Mouse (Mus musculus) right cerebral cortex, postnatal 14 days (tissue): ENCODE measurements around the gene Enthd1.
"Not testable (repeated sequence)": the region's sequence is repeated elsewhere in the genome, so short reads cannot be mapped to it uniquely, and the experiment has no call there.

Experiments
- DNase-seq: peaks from one replicate; pipeline ENCODE4 v3.0.0; 2022

Enthd1 gene

DNA sequence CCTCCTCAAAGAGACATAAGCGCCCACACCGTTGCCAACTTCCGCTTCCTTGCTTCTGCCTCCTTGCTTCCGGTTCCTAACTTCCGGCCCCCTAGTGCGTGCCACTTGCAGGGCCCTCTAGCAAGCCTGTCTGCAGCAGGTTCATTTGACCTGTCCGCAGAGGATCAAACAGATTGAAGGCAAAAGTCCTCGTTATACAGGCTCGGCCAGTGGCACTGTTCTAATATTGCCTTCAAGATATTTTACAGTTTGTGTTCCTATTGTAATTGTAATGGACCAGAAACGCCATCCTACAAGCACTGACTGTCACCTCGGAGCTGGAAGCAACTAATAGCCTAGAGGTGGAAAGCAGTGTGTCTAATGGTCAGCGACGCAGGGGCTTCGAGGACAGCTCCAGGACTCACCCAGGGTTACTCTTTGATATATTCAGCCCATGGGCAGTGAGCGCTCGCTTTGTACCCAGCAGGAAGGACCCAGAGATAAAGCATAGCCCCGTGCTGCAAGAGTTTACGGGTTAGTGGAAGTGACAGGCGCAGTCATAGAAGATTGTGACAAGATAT is at the start of gene Enthd1:
TSS of gene Enthd1 (minus strand) at position 51 of the 560 bp plus-strand sequence.
- no peak for DNase-seq

DNA sequence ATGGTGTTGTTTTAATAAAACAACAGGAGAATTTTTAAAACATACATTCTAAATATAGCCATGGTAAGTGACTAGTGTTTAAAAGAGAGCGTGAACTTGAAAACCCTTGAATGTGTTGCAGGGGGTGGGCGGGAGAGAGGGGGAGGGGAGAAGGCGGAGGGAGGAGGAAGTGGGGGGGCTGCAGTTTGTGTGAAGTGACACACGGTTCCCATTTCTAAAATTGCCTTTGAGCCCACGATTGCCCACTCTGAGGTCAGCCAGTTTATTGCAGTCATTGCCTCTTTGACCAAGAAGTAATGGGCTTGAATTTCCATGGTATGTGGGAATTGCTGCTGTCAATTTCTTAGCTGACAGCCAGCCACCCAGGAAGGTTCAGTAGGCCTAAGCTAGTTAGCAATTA is 48.9 kb upstream of the Enthd1 start:
- no peak for DNase-seq

DNA sequence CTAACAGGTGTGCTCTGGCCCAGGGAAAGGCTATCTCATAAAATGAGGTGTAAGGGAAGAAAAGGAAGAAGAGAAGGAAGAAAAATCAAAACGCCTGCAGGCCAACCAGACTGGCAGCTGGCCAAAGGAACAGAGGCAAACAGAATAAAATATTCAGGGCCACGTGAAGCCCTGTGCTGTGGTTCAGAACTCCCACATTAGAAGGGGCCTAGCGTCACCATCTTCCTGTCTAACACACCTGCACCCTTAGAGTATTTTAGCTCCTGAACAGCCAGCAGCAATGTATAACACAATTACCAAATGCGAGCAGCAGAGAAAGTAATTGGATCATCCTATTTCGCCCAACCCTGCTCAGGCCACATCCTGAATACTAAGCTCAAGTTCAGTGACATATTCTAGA is 46.5 kb upstream of the Enthd1 start:
- DNase-seq: no peak

DNA sequence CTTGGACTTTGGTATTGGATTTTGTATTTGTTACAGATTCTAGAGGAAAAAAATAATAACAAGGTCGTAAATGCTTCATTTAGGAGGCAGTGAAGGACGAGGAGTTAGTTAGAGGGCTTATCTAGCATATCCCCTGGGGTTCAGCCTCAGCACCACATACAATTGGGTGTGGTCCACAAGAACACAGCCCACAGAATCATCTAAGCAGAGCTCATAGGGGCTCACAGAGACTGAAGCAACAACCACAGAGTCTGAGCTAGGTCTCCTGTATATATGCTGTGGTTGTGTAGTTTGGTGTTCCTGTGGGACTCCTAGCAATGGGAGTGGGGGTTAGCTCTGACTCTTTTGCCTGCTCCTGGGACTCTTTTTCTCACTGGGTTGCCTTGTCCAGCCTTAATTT is 45.4 kb upstream of the Enthd1 start:
- no peak for DNase-seq

DNA sequence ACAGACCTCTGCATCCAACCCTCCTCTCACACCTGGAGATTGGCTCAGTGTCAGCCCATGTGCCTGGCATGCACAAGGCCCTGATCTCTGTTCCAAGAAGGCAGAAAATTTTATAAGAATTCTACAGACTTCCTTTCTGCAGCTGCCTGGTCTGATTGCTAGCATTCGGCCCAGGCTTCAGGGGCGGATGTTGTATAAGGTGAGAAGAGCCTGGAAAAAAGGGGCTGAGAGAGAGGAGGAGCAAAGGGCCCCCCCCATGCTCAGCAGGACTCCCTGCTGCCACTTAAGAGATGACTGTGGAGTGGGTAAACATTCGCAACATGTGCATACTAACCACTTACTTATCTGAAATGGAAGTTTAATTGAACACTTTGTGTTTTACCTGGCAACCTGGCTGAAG is 43.0 kb upstream of the Enthd1 start:
- DNase-seq: no peak

DNA sequence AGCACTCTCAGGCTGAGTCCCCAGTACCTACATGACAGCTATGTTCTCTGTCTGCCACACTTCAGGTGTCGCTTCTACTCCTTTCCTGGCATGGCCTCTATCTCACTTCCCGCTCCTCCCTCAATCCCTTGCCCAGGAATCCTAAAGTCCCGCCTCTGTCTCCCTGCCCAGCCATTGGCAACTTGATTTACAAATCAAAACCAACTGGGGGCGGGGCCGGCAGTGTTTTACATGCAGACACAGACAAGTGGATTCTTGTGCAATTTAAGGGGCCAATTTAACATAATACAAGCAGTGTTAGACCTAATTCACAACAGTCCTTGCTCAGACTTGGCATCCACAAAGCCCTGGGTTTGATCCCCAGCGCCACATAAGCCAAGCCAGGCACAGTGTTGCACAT is 39.1 kb upstream of the Enthd1 start:
- DNase-seq: no peak

DNA sequence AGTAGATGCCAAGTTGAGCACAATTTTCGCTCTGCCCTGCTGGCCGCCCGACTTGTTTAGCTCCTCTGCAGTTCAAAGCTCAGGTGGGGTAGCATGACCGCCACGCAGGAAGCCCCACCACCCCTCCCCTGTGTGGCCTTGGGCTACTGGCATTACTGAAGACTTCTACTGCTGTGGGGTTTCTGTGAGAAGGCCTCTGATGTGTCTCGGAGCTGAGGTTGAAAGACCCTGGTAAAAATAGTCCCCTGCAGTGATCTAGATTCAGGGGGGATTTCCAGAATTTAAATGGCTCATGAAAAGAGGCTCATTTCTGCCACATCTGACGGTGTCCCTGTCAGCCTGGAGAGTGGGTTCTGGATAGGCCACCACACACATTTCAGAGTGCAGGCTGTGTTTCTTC is 37.5 kb upstream of the Enthd1 start:
- DNase-seq: no peak

DNA sequence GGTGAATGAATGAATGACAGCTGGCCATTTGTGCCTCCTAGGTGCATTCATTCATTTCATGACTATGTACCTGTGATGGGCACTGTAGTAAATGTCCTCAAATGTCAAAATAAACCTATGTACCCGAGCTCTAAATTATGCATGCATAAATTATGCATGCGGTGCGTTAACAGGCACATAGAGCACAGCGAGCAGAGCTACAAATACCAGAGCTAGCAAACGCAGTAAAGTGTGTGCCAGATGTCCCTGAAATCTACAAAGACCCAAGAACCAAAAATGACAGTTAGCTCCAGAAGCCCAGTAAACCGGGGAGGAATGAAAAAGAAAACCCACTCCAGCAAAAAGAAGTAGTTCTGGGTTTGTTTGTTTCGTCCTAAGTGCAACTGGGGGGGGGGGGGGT is 36.5 kb upstream of the Enthd1 start:
- DNase-seq: no peak

DNA sequence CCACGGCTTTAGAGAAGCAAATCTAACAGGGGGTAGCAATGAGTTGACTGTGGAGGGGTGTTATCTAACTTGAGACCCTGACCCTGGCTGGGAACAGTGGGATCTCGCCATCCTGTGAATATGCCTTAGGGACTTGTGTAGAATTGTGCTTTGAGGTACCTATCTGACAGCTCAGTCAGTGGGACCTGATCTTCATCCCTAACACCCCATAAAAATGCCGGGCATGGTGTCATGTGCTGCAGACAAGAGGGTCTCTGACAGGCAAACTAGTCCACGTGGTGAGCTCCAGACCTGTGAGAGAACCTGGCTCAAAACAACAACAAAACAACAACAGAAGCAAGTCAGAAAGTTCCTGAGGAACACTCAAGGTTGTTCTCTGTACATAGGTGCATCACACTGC is 34.9 kb upstream of the Enthd1 start:
- no peak for DNase-seq

DNA sequence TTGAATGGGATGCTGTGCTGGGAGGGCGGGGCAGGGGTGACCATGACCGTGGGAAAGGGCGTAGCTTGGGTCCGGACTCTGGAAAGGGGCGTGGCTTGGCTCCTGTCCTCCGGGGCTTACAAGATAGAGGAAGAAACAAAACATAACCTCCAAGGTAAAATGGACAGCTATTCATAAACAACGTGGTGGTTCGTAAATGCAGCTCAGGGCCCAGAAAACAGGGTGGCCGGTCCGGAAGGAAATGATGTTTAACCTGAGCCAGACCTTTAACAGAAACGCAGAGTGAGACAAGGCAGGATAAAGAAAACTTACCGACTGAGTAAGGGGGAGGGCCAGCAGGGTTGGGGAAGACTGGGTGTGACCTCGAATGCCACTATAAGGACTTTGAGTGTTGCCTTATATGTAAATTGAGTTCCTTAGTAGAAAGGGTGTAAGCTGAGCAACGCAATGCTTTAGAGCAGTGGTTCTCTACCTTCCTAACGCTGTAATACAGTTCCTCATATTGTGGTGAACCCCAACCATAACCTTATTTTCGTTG is 34.3 kb upstream of the Enthd1 start:
- no peak for DNase-seq

DNA sequence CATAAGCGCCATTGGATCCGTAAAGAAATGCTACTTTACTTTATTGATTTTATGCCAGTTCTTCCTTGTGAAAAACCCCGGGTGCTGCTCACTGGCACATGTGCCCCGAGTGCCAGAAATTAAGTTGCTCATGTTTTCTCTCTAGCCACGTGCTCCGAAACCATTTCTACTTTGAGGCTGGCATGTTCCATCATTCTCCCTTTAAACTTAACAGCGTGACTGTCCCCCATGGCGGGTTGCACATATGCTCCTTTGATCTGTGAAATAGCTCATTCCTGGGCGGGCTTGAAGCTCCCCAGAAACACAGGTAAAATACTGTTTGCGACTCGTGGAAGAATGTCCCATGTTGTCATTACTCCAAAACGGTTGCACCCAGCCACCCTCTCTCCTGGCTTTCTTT is 33.8 kb upstream of the Enthd1 start:
- DNase-seq: no peak

DNA sequence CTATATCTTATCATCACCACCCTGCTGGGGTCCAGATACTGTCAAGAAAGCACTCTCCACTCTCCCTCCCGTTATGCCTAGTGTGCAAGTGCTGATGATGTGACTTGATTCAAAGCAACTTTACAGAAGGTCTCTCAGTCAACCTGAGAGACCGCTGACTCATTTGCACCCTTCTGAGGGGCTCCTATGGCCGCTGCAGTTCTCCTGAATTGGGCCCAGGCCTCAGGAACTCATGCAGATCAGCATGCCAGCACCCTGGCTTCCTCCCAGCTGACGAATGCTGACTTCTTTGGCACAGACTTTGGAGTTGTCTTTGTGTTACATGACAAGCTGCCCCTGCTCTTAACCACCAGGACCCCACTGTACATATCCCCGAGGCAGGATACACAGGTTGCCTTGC is 28.9 kb upstream of the Enthd1 start:
- no peak for DNase-seq

DNA sequence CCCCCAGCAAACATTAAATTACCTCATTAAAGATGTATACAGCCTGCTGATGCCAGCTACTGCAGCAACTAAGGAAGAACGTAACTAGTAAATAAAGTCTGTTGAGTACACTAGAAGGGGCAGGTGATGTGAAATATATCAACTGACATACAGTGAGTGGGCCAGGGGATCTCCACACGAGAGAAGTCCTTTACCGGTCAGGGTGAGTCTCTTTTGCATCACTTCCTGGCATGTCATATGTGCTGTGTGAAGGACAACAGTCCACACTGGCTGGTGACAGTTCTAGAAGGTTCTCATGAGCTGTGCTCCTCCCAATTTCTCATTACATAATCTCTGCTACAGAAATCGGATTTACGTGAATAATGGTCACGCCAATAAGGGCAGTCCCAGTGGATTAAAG is 27.8 kb upstream of the Enthd1 start:
- no peak for DNase-seq

DNA sequence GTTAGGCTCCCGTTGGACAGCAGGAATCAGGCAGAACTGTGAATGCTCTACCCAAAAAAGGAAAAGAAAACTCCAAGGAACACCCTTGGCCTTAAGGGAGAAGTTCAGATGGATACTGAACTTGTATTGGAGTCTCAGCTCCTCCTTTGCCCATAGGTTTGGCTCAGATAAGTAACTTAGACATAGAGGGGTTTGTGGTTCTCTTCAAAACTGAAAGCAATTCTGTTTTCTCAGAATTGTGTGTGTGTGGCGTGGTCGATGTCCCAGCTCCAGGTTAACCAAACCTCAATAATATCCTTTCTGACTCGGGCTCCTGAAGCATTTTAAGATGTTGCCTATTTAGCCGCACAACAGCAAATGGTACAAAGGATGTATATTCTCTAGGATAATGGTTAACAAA is 25.7 kb upstream of the Enthd1 start:
- DNase-seq: no peak

DNA sequence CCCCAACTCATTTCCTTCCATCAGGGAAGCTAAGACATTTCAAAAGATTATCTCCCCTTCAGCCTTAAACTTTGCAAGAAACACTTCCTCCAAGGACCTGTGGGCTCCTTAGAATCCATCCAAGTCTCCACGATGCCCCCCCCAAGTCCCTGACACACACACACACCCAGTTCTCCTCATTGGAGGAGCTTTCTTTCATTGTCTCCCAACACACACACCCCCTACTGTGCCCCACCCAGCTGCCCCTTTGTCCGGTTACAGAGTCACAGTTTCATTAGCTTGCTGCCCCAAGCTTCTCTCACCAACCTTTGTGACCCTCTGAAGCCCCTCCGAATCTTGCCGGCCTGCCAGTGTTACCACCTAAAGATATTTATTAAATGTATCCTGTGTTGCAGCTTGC is 21.3 kb upstream of the Enthd1 start:
- DNase-seq: no peak

DNA sequence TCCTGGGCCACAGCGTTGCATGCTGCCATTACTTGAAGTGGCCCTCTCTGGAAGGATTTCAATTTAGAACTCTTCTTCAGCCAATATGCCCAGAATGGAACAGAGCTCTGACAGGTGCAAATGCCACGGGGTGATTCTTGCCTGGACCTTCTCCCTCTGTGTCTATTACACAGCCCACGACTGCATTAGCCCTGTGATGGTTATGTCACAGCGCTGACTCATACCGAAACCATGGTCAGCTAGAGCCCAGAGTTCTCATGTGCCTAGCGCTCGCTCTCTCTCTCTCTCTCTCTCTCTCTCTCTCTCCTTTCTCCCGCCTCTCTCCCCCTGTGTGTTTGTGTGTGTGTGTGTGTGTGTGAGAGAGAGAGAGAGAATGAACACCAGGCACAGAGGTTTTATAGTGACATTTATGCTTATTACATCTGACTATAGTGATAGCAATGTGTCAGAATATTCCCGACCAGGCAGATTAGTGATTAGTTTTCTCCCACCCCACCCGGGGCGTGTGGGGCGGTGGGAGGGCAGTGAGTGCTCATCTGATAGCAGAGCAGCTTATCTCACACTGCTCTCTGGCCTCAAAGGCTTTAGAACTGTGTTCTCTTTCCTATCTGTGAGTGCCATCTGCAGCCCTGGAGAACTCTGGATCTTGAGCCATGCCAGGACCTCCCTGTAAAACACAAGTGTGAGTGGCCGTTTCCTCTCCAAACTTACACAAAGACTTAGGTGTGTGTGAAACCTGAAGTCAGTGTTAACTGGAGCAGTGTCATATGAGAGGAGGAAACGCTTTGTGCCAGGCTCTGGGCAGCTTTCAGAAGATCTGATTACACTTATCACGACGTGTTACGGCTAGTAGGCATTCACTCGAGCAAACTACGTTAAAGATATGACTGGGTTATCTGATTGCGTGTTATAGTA is 17.9 kb upstream of the Enthd1 start:
- no peak for DNase-seq

DNA sequence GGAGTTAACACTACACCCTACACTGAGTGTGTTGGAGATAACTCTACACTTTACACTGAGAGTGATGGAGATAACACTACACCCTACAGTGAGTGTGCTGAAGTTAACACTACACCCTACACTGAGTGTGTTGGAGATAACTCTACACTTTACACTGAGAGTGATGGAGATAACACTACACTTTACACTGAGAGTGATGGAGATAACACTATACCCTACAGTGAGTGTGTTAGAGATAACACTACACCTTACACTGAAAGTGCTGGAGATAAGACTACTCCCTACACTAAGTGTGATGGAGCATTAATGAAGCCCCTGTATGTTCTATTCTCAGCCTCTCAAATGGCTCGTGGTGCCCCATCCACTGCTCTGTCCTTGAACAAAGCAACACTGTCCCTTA is 15.6 kb upstream of the Enthd1 start:
- DNase-seq: not testable (repeated sequence)

DNA sequence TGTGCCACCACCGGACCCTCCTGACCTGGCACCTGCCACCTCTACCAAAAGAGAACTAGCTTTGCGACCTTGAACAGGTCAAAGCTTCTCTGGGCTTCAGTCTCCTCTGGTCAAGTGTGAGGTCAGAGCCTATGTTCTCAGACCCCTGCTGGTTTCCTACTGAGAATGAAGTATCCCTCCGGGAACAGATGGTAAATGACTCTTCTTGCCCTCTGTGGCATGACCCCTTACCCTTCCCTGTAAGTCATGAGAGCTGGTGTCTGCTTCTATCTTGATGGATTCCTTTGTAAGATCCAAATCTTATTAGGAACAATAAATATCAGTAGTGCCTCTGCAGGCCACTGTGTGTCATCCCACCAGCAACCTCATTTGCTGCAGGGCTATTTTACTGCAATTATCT is 14.2 kb upstream of the Enthd1 start:
- no peak for DNase-seq

DNA sequence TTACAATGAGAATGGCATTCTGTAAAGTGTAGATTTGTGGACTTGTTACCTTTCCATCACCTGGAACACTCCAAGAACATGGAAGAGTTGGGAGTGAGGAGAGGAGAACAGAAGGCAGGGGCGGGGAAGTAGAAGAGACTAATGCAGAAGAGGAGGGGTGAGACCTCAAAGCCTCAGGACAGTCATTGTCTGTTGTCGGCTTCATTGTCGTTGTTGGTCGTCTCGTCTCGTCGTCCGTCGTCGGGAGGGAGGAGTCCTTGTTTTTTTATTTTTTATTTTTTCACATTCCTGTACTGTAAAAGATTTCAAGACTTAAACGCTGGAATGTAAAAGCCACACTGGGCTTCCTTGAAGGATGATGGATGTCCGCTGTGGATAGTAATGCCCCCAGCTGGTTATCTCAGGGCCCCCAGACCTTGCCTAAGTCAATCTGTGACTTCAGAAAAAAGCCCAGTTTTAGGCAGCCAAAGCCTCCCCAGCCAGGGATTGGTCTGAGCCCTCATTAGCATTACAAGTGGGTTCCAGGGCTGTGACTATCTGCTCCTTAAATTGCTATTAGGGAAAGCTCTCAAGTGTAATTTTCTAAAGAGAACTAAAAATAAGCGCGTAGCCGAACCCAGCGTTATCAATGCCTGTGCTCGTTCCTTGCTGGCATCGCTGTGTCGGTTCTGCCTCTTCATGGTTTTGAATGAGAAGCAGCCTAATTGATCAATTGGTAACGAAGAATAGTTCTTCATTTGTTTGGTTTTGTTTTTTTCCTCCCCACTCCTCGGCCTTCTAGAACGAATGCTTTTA is 12.4 kb upstream of the Enthd1 start:
- no peak for DNase-seq

DNA sequence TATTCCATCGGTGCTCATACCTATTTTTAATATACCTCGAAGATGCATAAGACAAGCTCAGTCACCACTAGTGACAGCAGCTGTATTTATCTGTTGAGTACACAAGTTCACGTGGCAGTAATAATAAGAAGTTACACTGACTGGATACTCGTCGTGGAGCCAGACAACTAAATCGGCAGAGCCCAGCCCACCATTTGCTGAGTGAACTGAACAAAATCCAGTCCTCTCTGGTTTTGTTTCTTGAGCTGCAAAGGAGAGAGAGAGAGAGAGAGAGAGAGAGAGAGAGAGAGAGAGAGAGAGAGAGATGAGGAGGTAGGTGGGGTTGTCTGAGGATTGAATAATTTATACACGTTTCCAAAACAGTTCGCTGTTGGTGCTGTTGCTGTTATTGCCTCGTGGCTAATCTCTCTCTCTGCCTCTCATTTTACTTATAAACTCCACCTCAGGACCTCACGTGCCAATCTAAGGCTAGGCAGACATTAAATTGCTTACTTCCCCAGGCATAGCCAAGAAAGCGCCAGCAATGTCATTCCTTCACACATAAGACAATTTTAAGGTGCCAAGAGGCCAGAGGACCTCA is 11.5 kb upstream of the Enthd1 start:
- no peak for DNase-seq

DNA sequence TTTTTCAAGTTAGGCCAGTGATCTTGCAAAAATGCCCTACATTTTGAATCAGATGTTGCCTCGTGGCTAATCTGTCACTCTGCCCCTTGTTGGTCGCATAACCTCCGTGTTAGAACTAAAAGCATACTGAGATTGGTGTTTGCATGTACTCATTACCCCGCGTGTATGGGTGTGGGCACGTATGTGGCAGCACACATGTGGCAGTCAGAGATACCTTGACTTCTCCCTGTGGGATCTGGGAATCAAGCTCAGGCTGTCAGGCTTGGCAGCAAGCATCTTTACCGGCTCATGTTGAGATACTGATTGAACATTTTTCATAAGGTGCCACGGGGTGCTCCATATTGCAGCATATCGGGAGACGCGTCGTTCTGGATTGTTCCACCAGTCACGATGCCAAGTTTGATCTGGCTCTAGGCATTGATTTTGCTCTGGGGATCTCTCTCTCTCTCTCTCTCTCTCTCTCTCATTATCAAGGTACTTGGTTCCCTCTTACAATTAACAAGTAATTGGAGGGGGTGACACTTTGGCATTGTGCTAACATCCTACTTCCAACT is 10.9 kb upstream of the Enthd1 start:
- no peak for DNase-seq

DNA sequence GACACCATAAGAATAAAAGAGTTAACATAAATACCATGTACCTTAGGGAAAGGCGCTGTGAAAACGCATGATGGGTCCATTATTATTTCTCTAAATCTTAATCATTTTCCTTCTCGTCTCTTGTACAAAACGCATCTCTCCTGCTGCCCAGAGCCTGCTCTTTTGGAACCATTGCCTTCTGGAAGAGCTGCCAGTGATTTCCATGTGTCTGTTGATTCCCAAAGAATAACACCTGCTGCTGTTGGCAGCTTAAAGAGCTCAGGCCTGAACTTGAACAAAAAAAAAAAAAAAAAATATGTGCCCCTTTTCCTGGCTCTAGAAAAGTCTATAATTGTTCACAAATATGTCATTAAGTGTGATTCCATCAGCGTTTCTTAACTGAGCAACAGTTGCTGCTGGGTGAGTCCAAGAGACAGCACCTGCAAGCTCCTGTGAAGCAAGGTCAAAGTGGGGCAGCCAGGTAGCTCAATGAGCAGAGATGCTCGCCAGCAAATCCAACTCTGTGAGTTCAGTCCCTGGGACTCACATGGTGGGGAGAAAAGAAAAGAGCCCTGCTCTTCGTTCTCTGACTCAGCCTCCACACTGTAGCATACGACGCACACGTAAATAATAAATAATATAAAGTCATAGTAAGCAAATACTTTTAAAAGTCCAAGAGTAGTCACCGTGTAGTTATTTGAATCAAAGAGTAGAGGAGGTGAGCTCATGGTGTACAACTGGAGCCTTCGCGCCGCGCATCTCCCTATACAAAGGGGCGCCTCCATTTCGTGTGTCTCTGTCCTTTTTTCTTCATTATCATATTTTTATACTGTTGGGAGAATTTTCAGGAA is 9.5 kb upstream of the Enthd1 start:
- no peak for DNase-seq
